Mouse (Mus musculus) kidney, adult 8-10 months (tissue): Measurements from ENCODE around the gene Tmod3.
"Not testable (repeated sequence)": the region's sequence is repeated elsewhere in the genome, so short reads cannot be mapped to it uniquely, and the experiment has no call there.

Experiments
- DNase-seq, 2 experiments: peaks; one replicate each; pipeline ENCODE4 v3.0.0; 2022

The Tmod3 gene

GRCm38 (mm10) chr9:75553719-75554118 lies 5.7 kb downstream of the Tmod3 start:
- no peak for DNase-seq

- DNase-seq = no peak
Observed at GRCm38 (mm10) chr9:75551342-75551741, 8.1 kb downstream of the Tmod3 start.

GRCm38 (mm10) chr9:75549010-75549409 lies 10.4 kb downstream of the Tmod3 start:
- DNase-seq = no peak

DNA sequence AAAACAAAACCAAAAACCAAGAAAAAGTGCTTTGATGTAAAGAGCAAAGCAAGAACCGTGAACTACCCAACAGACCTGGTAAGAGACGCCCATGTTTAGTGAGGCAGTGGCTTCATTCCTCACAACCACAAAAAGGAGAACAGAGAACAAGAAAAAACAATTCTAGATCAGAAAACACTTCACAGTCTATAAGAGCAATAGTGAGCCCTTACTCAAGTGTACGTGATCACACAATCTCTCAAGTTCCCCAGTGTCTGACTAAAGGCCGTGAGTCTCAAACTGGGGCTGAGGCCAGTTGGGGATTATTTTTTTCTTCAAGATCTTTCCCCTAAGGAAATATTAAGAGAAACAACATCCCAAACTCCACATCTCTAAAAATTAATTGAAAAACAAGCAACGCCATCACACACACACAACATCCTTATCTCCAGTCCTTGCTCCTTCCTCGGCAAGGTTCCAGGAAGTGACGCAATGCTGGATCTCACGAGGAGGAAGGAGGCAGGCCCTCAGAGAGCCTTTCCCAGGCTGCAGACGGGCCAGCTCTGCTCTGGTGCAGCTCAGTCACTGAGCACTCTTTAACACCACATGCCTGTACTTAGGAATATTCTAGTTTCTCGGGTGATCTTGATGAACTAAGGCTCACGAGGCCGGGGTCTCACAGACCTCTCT lies 12.4 kb downstream of the Tmod3 start:
- peak; percentile 82 to 83 for DNase-seq

DNA sequence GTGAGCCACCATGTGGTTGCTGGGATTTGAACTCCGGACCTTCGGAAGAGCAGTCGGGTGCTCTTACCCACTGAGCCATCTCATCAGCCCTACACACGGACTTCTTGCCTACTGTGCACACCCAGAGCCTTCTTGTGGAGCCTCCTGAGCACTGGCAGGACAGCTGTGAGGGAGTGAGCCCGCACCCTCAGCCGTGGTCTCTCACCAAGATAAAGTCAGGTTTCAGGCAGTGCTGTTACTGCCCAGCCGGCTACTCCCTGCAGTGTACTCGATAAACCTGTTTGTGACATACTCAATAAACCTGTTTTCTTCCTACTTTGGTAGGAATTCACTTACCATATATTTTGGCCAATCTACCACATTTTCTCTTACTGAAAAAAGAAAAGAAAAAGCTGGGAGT lies 13.9 kb downstream of the Tmod3 start:
- no peak for DNase-seq

DNA sequence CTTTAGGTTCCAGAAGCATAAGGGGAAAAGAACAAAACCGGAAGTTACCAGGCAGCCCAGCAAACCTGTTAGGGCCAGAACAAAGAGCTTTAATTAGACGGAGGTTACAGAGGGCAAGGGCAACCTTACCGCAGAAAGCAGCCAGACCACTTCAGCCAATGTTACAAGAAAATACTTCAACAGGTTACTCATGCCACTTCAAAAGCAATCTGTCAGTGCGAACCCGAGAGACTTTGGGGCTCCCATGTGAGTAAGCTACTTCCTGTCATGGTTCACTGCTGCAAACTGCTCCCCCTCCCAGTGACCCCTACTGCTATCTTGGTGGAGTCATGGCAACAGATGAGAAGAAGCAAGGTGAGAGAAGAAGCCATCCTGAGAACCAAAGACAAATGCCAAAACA lies 18.0 kb downstream of the Tmod3 start:
- no peak for DNase-seq

GRCm38 (mm10) chr9:75536422-75536821 lies 23.0 kb downstream of the Tmod3 start:
- DNase-seq = no peak

DNA sequence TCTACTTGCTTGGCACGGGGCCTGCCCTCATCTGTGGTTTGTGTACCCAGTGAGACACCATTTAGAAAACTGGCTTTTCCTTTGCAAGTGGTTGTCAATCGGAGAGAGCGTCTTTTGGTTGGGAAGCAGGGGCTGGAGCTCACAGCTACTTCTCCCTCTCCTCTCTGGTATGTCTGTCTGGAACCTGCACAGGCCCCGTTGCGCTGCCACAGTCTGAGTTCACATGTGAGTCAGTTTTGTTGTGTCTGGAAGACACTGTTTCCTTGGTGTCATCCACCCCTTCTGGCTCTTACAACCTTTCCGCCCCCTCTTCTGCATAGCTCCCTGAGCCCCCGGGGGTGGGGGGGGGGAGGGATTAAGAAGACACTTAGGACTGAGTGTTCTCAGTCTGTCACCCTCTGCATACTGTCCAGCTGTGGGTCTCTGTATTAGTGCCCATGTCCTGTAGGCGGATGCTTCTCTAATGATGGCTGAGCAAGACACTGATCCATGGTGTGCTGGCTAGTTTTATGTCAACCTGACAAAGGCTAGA lies 25.0 kb downstream of the Tmod3 start:
- DNase-seq = no peak

GRCm38 (mm10) chr9:75532989-75533388 lies 26.5 kb downstream of the Tmod3 start:
- DNase-seq = not testable (repeated sequence)

GRCm38 (mm10) chr9:75532461-75532860 lies 27.0 kb downstream of the Tmod3 start:
- DNase-seq = no peak

DNA sequence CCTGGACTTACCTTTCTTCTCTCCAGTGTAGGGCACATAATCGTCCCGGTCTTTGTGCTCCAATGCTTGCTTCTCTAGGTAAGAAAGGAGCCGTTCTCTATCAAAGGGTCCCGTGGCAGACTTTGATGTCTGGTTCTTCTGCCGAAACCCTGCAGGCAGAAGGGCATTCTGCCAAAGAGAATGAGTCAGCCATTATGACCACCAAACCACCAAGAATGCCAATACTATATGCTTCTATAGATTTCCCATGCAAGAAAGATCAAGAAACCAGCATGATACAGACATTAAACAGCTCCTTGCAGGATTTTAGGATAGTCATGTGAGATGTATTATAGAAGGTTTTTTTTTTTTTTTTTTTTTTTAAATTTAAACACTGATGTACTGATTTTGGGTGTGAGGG lies 30.1 kb downstream of the Tmod3 start:
- no peak for DNase-seq

GRCm38 (mm10) chr9:75528096-75528495 lies 31.4 kb downstream of the Tmod3 start:
- no peak for DNase-seq

GRCm38 (mm10) chr9:75527368-75528059 lies 31.9 kb downstream of the Tmod3 start:
- no peak for DNase-seq

DNA sequence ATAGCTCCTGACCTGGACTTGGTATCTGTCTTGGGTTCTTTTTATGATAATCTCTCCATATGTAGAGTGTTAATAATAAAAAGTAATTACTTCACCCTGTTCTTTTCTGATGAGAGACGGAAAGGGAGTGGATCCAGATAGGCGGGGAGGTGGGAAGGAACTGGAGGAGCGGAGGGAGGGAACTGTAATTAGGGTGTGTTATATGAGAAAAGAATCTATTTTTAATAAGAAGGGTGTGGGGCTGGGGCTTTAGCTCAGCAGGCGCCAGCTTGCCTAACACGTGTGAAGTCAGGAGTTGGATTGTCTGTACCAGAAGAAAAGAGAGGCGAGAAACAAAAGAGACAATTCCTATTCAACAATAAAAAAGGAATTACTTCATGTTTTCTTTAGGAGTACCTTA lies 35.8 kb downstream of the Tmod3 start:
- DNase-seq = no peak

- DNase-seq = no peak
Observed at GRCm38 (mm10) chr9:75522217-75522616, 37.2 kb downstream of the Tmod3 start.

DNA sequence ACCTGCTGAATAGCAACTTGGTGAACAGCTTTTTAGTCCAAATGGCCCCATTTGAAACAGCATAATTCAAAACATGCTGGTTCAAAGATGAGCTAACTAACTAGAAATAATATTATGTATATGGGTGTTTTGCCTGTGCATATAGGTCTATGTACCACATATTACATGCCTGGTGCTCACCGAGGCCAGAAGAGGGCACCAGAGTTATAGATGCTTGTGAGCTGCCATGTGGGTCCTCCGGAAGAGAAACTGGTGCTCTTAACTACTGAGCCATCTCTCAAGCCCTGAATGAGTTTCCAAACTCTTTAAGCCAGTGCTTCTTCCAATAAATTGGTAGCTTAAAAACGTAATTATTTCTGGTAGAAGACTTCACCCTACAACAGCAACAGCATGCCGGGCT lies 37.7 kb downstream of the Tmod3 start:
- peak; percentile 33 to 48 for DNase-seq

- DNase-seq = no peak
Observed at GRCm38 (mm10) chr9:75520940-75521339, 38.5 kb downstream of the Tmod3 start.

DNA sequence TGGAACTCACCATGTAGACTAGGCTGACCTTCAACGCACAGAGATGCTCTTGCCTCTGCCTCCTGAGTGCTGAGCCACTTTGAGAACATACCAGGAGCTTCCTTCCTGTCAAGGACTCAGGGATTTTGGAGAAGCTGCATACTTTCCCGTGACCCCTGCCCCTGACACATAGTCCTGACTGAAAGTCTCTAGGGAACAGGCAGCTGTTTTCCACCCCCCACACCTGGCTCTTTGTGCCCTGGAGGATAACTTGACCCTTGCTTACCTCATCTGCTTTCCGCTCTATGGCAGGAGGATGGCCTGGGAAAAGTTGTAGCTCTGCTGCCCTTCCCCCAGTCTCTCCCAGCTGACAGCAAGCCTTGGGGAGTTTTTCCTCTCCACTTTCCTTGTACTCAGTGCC lies 41.7 kb downstream of the Tmod3 start:
- no peak for DNase-seq

GRCm38 (mm10) chr9:75515464-75516113 lies 43.9 kb downstream of the Tmod3 start:
- peak; percentile 11 to 24 for DNase-seq

DNA sequence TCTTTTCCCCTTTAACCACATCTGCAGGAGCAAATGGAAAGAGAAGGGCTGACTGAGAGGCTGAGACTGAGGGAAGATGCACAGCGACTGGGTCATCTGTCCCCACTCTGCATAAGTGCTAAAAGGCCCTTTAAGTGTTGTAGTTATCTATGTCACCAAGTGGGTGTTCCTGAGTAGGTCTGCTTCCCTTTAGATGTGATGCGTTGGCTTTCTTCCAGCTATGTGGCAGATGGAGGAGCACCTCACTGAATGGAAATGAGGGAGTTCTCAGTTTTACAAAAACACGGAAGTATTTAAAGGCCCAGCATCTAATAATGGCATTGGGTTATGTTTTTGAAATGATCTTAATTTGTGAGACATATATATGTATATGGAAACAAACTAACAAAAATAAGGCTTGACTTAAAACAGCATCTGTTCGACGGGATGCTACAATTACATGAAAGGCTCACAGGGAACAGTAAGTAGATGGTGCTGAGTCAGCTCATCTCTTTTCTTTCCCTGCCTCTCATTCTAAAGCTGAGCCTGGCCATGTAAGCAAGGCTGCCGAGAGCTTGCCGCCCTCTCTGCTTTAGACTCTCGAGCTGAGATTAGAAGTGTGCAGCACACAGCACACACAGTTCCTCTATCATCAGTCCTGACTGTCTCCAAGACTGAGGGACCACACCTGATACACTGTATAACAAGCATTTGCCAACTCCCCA lies 48.1 kb downstream of the Tmod3 start:
- no peak for DNase-seq

GRCm38 (mm10) chr9:75504311-75504710 lies 55.1 kb downstream of the Tmod3 start:
- DNase-seq = no peak

DNA sequence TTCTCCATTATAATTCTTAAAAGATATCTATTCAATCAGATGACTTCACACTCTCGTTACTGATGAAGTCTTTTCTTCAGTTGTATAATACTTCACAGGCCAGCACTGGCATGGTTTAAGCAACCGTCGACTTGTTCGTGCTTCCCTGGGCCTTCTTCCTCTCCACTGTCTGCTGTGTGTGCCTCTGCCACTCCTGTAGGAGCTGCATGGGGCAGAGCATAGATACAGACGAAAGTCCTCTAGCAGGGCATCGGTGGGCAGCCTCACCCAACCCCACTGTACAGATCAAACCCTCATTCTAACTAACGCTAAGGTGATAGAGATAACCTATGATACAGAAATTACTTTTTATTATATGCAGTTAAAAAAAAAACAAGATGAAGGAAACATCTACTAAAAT lies 60.9 kb downstream of the Tmod3 start:
- no peak for DNase-seq

DNA sequence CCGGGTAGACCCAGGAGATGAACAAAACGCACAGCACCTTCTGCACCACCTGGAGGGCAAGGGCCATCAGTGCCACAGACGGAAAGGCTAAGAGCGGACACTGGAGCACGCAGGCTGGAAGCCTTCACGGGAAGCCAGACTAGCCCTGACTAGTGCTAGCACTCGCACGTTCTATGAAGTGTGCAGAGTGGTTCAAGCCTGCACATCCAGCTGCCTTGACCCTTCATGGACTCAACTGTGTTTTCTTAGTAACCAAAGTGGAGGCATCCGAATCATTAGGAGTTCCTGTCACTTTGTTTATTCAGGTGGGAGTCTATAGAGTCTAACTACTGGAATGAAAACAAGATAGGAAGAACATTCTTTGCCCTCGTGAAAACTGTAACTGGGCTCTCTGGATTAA lies 63.5 kb downstream of the Tmod3 start:
- DNase-seq = no peak
